Mouse (Mus musculus) fat pad, adult 2 months (tissue): ENCODE results near the gene Wwox.

Source experiments
- DNase-seq: peaks from one replicate; pipeline ENCODE4 v3.0.0-alpha.2; 2011; ENCODE audit warnings: low read depth, low spot score; ENCODE audit errors: extremely low read depth

Wwox gene

GRCm38 (mm10) chr8:114650789-114651188 lies 211.3 kb downstream of the Wwox start:
- DNase-seq: no peak

GRCm38 (mm10) chr8:114657789-114658188 lies 218.3 kb downstream of the Wwox start:
- DNase-seq: no peak

- DNase-seq: no peak
These were observed 219.0 kb downstream of the Wwox start for GRCm38 (mm10) chr8:114658475-114658874.

GRCm38 (mm10) chr8:114663053-114663452 lies 223.6 kb downstream of the Wwox start:
- no peak for DNase-seq

GRCm38 (mm10) chr8:114665521-114665920 lies 226.1 kb downstream of the Wwox start:
- DNase-seq: no peak

GRCm38 (mm10) chr8:114670801-114671200 lies 231.3 kb downstream of the Wwox start:
- no peak for DNase-seq

GRCm38 (mm10) chr8:114671237-114671674 lies 231.8 kb downstream of the Wwox start:
- DNase-seq: no peak

GRCm38 (mm10) chr8:114673416-114673815 lies 234.0 kb downstream of the Wwox start:
- DNase-seq: no peak

- no peak for DNase-seq
These were observed 235.7 kb downstream of the Wwox start for GRCm38 (mm10) chr8:114675151-114675550.

GRCm38 (mm10) chr8:114676918-114677317 lies 237.5 kb downstream of the Wwox start:
- DNase-seq: no peak

- no peak for DNase-seq
These were observed 238.2 kb downstream of the Wwox start for GRCm38 (mm10) chr8:114677551-114678127.

- DNase-seq: no peak
These were observed 240.1 kb downstream of the Wwox start for GRCm38 (mm10) chr8:114679386-114680098.

GRCm38 (mm10) chr8:114681136-114681535 lies 241.7 kb downstream of the Wwox start:
- DNase-seq: no peak

- no peak for DNase-seq
These were observed 242.7 kb downstream of the Wwox start for GRCm38 (mm10) chr8:114682166-114682565.

GRCm38 (mm10) chr8:114684046-114684702 lies 244.7 kb downstream of the Wwox start:
- DNase-seq: no peak

- DNase-seq: no peak
These were observed 247.0 kb downstream of the Wwox start for GRCm38 (mm10) chr8:114686462-114686861.

GRCm38 (mm10) chr8:114688732-114689131 lies 249.3 kb downstream of the Wwox start:
- DNase-seq: no peak

GRCm38 (mm10) chr8:114694566-114695198 lies 255.2 kb downstream of the Wwox start:
- DNase-seq: no peak

GRCm38 (mm10) chr8:114703517-114703916 lies 264.1 kb downstream of the Wwox start:
- no peak for DNase-seq

- no peak for DNase-seq
These were observed 268.2 kb downstream of the Wwox start for GRCm38 (mm10) chr8:114707538-114708138.
